Mouse (Mus musculus): Measurements from ENCODE around the gene Lpcat1. TPM values are rescaled to one million over a fixed set of nuclear protein-coding genes. Genes with fewer than 3 reads are reported as not detected.

Gene Lpcat1
- total RNA-seq, 1 experiment = 105 TPM

- Histone ChIP-seq H3K27ac (ENCODE audit: insufficient read depth, low read depth, low read length, poor library complexity, severe bottlenecking) (no peak overlapping the region), H3K9me3 (ENCODE audit: control insufficient read depth, insufficient read depth, low read depth, low read length) (no peaks in the 10 kb centered on the region)
- in situ Hi-C loops (cut with MboI; ENCODE audit: low sequenced_read_pairs in 2 of 2, unreplicated experiment in 2 of 2) = no loop called here
These were observed 68.3 kb downstream of the Lpcat1 start for GRCm38 (mm10) chr13:73535287-73535686.

DNA sequence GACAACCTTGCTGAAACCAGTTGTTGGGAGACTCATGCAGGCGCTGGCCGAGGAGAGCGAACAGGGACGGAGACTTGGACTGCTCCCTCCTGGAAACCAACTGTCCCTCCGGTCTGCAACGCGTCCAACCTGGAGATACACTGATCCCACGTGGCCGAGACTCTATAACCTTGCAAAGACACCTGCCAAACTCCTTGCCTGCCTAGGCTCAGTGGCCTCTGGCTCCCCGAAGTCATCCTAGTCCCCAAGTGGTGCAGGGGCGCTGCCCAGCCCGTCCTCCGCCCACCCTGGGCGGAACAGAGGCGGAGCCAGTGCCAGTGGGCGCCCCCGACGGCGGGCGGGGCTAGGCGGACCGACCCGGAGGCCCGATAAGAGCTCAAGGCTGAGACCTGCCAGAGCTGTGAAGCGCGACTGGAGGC is 69.4 kb downstream of the Lpcat1 start, which contains the start of gene Slc6a3:
Slc6a3 (plus strand) TSS at position 345 of the 419 bp plus-strand sequence.
- H3K9me3 ChIP-seq (ENCODE audit: control insufficient read depth, insufficient read depth, low read depth, low read length) = no peaks in the 10 kb centered on the region
- in situ Hi-C loops (cut with MboI; ENCODE audit: low sequenced_read_pairs in 2 of 2, unreplicated experiment in 2 of 2) = no loop called here

More at GRCm38 (mm10) chr13:73535287-73535686, 68.3 kb downstream of the Lpcat1 start:
- Histone ChIP-seq H3K36me3 (ENCODE audit: control insufficient read depth, insufficient read depth, low read length, poor library complexity, severe bottlenecking) (no peaks in the 10 kb centered on the region), H3K4me1 (ENCODE audit: control insufficient read depth in 2 of 2, insufficient read depth in 2 of 2, low read length in 2 of 2, poor library complexity in 1 of 2) (peaks cover 0 to 2% of the 10 kb centered on the region in 2 experiments; a peak in 1 of 4 replicates), H3K9ac (ENCODE audit: insufficient read depth, low read depth, low read length, poor library complexity, severe bottlenecking) (no peak overlapping the region), H3K4me3 (ENCODE audit: insufficient read depth in 1 of 2, low read depth in 1 of 2, low read length in 2 of 2, poor library complexity in 1 of 2, severe bottlenecking in 1 of 2) (no peak overlapping the region)
- DNase-seq (ENCODE audit: low read depth, low spot score) = no peak
- TF ChIP-seq ZNF384 (IDR thresholded peaks at IDR 0.05; ENCODE audit: low read depth, low read length) (no peak), MAFK (IDR thresholded peaks at IDR 0.05; ENCODE audit: insufficient read depth, low read depth, low read length) (no peak), ZC3H11A (IDR thresholded peaks at IDR 0.05; ENCODE audit: borderline replicate concordance, low read depth, low read length) (no peak), HCFC1 (IDR thresholded peaks at IDR 0.05; ENCODE audit: borderline replicate concordance, insufficient read depth, low read length) (no peak), CHD2 (IDR thresholded peaks at IDR 0.05; ENCODE audit: low read depth, low read length) (no peak)

GRCm38 (mm10) chr13:73536824-73537223 is 69.8 kb downstream of the Lpcat1 start:
- no peaks in the 10 kb centered on the region for H3K36me3 ChIP-seq (ENCODE audit: control insufficient read depth, insufficient read depth, low read length, poor library complexity, severe bottlenecking)
- in situ Hi-C loops (cut with MboI; ENCODE audit: low sequenced_read_pairs in 2 of 2, unreplicated experiment in 2 of 2) = no loop called here
- H3K9ac ChIP-seq (ENCODE audit: insufficient read depth, low read depth, low read length, poor library complexity, severe bottlenecking) = 0 out of 2 replicates have a peak overlapping the region, but pooled peaks have one; percentile 38

More for the DNA sequence above, 69.4 kb downstream of the Lpcat1 start, which contains the start of gene Slc6a3:
- Histone ChIP-seq H3K4me3 (ENCODE audit: insufficient read depth in 1 of 2, low read depth in 1 of 2, low read length in 2 of 2, poor library complexity in 1 of 2, severe bottlenecking in 1 of 2) (peak within 1 kb of the TSS; percentile 13 to 53; a peak in 3 of 4 replicates), H3K27ac (ENCODE audit: insufficient read depth, low read depth, low read length, poor library complexity, severe bottlenecking) (no peak within 1 kb of the TSS), H3K4me1 (ENCODE audit: control insufficient read depth in 2 of 2, insufficient read depth in 2 of 2, low read length in 2 of 2, poor library complexity in 1 of 2) (peaks cover 0 to 2% of the 10 kb centered on the region in 2 experiments; a peak in 1 of 4 replicates), H3K36me3 (ENCODE audit: control insufficient read depth, insufficient read depth, low read length, poor library complexity, severe bottlenecking) (no peaks in the 10 kb centered on the region), H3K9ac (ENCODE audit: insufficient read depth, low read depth, low read length, poor library complexity, severe bottlenecking) (0 out of 2 replicates have a peak within 1 kb of the TSS, but pooled peaks have one; percentile 38)
- no peak for DNase-seq (ENCODE audit: low read depth, low spot score)
- TF ChIP-seq CHD2 (IDR thresholded peaks at IDR 0.05; ENCODE audit: low read depth, low read length) (no peak), MAFK (IDR thresholded peaks at IDR 0.05; ENCODE audit: insufficient read depth, low read depth, low read length) (no peak), ZNF384 (IDR thresholded peaks at IDR 0.05; ENCODE audit: low read depth, low read length) (no peak), ZC3H11A (IDR thresholded peaks at IDR 0.05; ENCODE audit: borderline replicate concordance, low read depth, low read length) (no peak), HCFC1 (IDR thresholded peaks at IDR 0.05; ENCODE audit: borderline replicate concordance, insufficient read depth, low read length) (no peak)

GRCm38 (mm10) chr13:73564201-73564600 is 97.2 kb downstream of the Lpcat1 start:
- Histone ChIP-seq H3K27ac (ENCODE audit: insufficient read depth, low read depth, low read length, poor library complexity, severe bottlenecking) (no peak overlapping the region), H3K36me3 (ENCODE audit: control insufficient read depth, insufficient read depth, low read length, poor library complexity, severe bottlenecking) (no peaks in the 10 kb centered on the region), H3K9me3 (ENCODE audit: control insufficient read depth, insufficient read depth, low read depth, low read length) (no peaks in the 10 kb centered on the region), H3K4me1 (ENCODE audit: control insufficient read depth in 2 of 2, insufficient read depth in 2 of 2, low read length in 2 of 2, poor library complexity in 1 of 2) (no peaks in the 10 kb centered on the region), H3K9ac (ENCODE audit: insufficient read depth, low read depth, low read length, poor library complexity, severe bottlenecking) (no peak overlapping the region), H3K4me3 (ENCODE audit: insufficient read depth in 1 of 2, low read depth in 1 of 2, low read length in 2 of 2, poor library complexity in 1 of 2, severe bottlenecking in 1 of 2) (no peak overlapping the region)
- no peak for DNase-seq (ENCODE audit: low read depth, low spot score)
- in situ Hi-C loops (cut with MboI; ENCODE audit: low sequenced_read_pairs in 2 of 2, unreplicated experiment in 2 of 2) = no loop called here
- TF ChIP-seq ZC3H11A (IDR thresholded peaks at IDR 0.05; ENCODE audit: borderline replicate concordance, low read depth, low read length) (no peak), MAFK (IDR thresholded peaks at IDR 0.05; ENCODE audit: insufficient read depth, low read depth, low read length) (no peak), HCFC1 (IDR thresholded peaks at IDR 0.05; ENCODE audit: borderline replicate concordance, insufficient read depth, low read length) (no peak), ZNF384 (IDR thresholded peaks at IDR 0.05; ENCODE audit: low read depth, low read length) (no peak), CHD2 (IDR thresholded peaks at IDR 0.05; ENCODE audit: low read depth, low read length) (no peak)

More at GRCm38 (mm10) chr13:73536824-73537223, 69.8 kb downstream of the Lpcat1 start:
- TF ChIP-seq ZNF384 (IDR thresholded peaks at IDR 0.05; ENCODE audit: low read depth, low read length) (no peak), MAFK (IDR thresholded peaks at IDR 0.05; ENCODE audit: insufficient read depth, low read depth, low read length) (no peak), CHD2 (IDR thresholded peaks at IDR 0.05; ENCODE audit: low read depth, low read length) (no peak), ZC3H11A (IDR thresholded peaks at IDR 0.05; ENCODE audit: borderline replicate concordance, low read depth, low read length) (no peak), HCFC1 (IDR thresholded peaks at IDR 0.05; ENCODE audit: borderline replicate concordance, insufficient read depth, low read length) (no peak)
- H3K27ac ChIP-seq (ENCODE audit: insufficient read depth, low read depth, low read length, poor library complexity, severe bottlenecking) = no peak overlapping the region
- no peak for DNase-seq (ENCODE audit: low read depth, low spot score)
- H3K4me3 ChIP-seq (ENCODE audit: insufficient read depth in 1 of 2, low read depth in 1 of 2, low read length in 2 of 2, poor library complexity in 1 of 2, severe bottlenecking in 1 of 2) = peak overlapping the region; percentile 13 to 53; a peak in 3 of 4 replicates
- H3K4me1 ChIP-seq (ENCODE audit: control insufficient read depth in 2 of 2, insufficient read depth in 2 of 2, low read length in 2 of 2, poor library complexity in 1 of 2) = peaks cover 0 to 2% of the 10 kb centered on the region in 2 experiments; a peak in 1 of 4 replicates
- H3K9me3 ChIP-seq (ENCODE audit: control insufficient read depth, insufficient read depth, low read depth, low read length) = no peaks in the 10 kb centered on the region

Other genes starting within 250 kb of the Lpcat1 start
- gene Irx4, start 206.7 kb upstream of the Lpcat1 start, total RNA-seq (2012; rRNA removed) = 0.48 and 0.58 TPM in 2 replicates
- gene Mrpl36, start 138.7 kb upstream of the Lpcat1 start, total RNA-seq (2012; rRNA removed) = 95.7 and 96.1 TPM in 2 replicates
- gene Ndufs6, start 138.7 kb upstream of the Lpcat1 start, total RNA-seq (2012; rRNA removed) = 203 and 214 TPM in 2 replicates
- gene Slc6a3, start 69.5 kb downstream of the Lpcat1 start, total RNA-seq (2012; rRNA removed) = 0.16 and 0.18 TPM in 2 replicates
- gene Clptm1l, start 136.8 kb downstream of the Lpcat1 start, total RNA-seq (2012; rRNA removed) = 106 and 107 TPM in 2 replicates
- 11.7 and 21.0 TPM in 2 replicates for gene Tert, start 159.7 kb downstream of the Lpcat1 start, total RNA-seq (2012; rRNA removed)
- not detected in 2 replicates for gene Slc6a18, start 210.8 kb downstream of the Lpcat1 start, total RNA-seq (2012; rRNA removed)
- 0.09 and 0.16 TPM in 2 replicates for gene Slc6a19, start 237.7 kb downstream of the Lpcat1 start, total RNA-seq (2012; rRNA removed)

Data from ES-E14 (cell line).